Mouse (Mus musculus): Measurements from ENCODE around the gene Leng8.
A peak's percentile ranks its signal among the peaks of the same experiment; 100 is the strongest.

- TF ChIP-seq POLR2A (IDR thresholded peaks at IDR 0.05; ENCODE audit: control insufficient read depth, extremely low read depth, insufficient read depth, low read length, poor library complexity) (no peak), CTCF (IDR thresholded peaks at IDR 0.05; ENCODE audit: borderline replicate concordance, control insufficient read depth, extremely low read depth, insufficient read depth, low read length, poor library complexity) (peak; percentile 89)
These were observed 17.4 kb upstream of the Leng8 start, which contains the start of gene Ttyh1 for GRCm38 (mm10) chr7:4119344-4119902.

Data from thymus, adult 2 months (tissue).